Mouse (Mus musculus) intestine, postnatal 0 days (tissue): ENCODE measurements at regions not wholly inside any gene's neighbourhood (a gene's known extent, or its start where the extent isn't known, plus 50 kb on each side); places are given as distances from the start of the nearest gene placed in this dataset.
A peak's percentile ranks its signal among the peaks of the same experiment; 100 is the strongest.

ENCODE experiments used
- ATAC-seq: fragments of 200-750 bp; cut with Nextera tagmentation; 2 replicates; pipeline ENCODE4 v1.8.0; 2017; ENCODE audit warnings: mild to moderate bottlenecking, moderate TSS enrichment, moderate library complexity
- H3K27ac ChIP-seq: fragments of 300-500 bp; sonication (generic); 2 replicates; pipeline ENCODE4 v1.5.1; 2014; ENCODE audit warnings: mild to moderate bottlenecking, low read depth, low read length, moderate library complexity
- H3K27me3 ChIP-seq: fragments of 300-500 bp; sonication (generic); replicated peaks from 2 replicates; pipeline ENCODE4 v1.6.1; 2014; ENCODE audit warnings: low read length, mixed read lengths; ENCODE audit not compliant: control insufficient read depth, insufficient read depth
- H3K36me3 ChIP-seq: fragments of 300-500 bp; sonication (generic); 2 replicates; pipeline ENCODE4 v1.6.1; 2014; ENCODE audit warnings: mild to moderate bottlenecking, moderate library complexity; ENCODE audit not compliant: control insufficient read depth, insufficient read depth
- H3K4me1 ChIP-seq: fragments of 300-500 bp; sonication (generic); replicated peaks from 2 replicates; pipeline ENCODE4 v1.6.1; 2014; ENCODE audit warnings: antibody characterized with exemption, low read length, mixed read lengths; ENCODE audit not compliant: control insufficient read depth, insufficient read depth
- H3K4me2 ChIP-seq: fragments of 300-500 bp; sonication (generic); replicated peaks from 2 replicates; pipeline ENCODE4 v1.6.1; 2014; ENCODE audit warnings: low read depth, mild to moderate bottlenecking, moderate library complexity
- H3K4me3 ChIP-seq: fragments of 300-500 bp; sonication (generic); 2 replicates; pipeline ENCODE4 v1.5.1; 2014; ENCODE audit warnings: low read depth, low read length
- H3K9ac ChIP-seq: fragments of 300-500 bp; sonication (generic); 2 replicates; pipeline ENCODE4 v1.6.1; 2014; ENCODE audit warnings: mild to moderate bottlenecking, low read depth, low read length
- H3K9me3 ChIP-seq: fragments of 300-500 bp; sonication (generic); 2 replicates; pipeline ENCODE4 v1.6.1; 2016; ENCODE audit warnings: mixed run types; ENCODE audit not compliant: control insufficient read depth
- CTCF ChIP-seq: sonication (generic); IDR thresholded peaks from 2 replicates; pipeline ENCODE4 v1.5.1; 2016; ENCODE audit warnings: low read depth, mild to moderate bottlenecking, control low read depth, antibody characterized with exemption, moderate library complexity
- WGBS: fragments of 180-500 bp; shearing (Covaris S2); extraction: QIAGEN DNeasy Blood & Tissue Kit; methylation state at CpG from one replicate; pipeline ENCODE4 v1.1.7; 2014; 5-methylcytosine and 5-hydroxymethylcytosine counted together

GRCm38 (mm10) chr4:10189896-10190295 is 684.4 kb upstream of the 2610301B20Rik start:
- TF ChIP-seq CTCF, result no peak
- Histone ChIP-seq H3K9ac (no peak overlapping the region), H3K27me3 (no peaks in the 10 kb centered on the region), H3K4me2 (no peak overlapping the region), H3K9me3 (no peaks in the 10 kb centered on the region), H3K36me3 (no peaks in the 10 kb centered on the region), H3K27ac (no peak overlapping the region), H3K4me3 (no peak overlapping the region), H3K4me1 (no peaks in the 10 kb centered on the region)
- WGBS, result 63% methylated on average over 3 of the region's 3 CpGs
- no peak for ATAC-seq

- 82% methylated on average over 1 of the region's 1 CpGs for WGBS
- H3K4me1 ChIP-seq, result no peaks in the 10 kb centered on the region
- H3K36me3 ChIP-seq, result no peaks in the 10 kb centered on the region
- H3K4me2 ChIP-seq, result no peak overlapping the region
- ATAC-seq, result no peak
- H3K9me3 ChIP-seq, result no peaks in the 10 kb centered on the region
- H3K27ac ChIP-seq, result no peak overlapping the region
- no peak overlapping the region for H3K4me3 ChIP-seq
- H3K9ac ChIP-seq, result no peak overlapping the region
- no peaks in the 10 kb centered on the region for H3K27me3 ChIP-seq
- no peak for TF ChIP-seq CTCF
These were observed 676.9 kb upstream of the 2610301B20Rik start for GRCm38 (mm10) chr4:10197245-10197943.

DNA sequence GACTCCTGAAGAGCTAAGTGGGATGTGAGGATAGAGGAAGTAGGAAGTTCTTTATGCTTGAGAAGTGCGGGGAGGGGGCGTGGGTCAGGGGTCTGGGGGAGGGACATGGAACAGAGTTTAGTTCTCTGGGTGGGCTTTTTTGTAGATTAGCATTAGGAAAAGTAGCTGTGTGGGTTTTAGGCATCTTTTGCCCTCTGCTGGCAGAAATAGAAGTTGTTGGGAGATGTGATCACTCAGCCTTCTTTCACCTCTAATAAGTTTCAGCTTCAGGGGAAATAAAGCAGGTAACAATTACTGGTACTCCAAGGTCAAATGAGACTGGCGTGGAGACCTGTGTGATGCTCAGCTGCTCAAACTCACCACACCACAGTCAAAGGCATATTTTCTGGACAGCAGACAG is 672.5 kb upstream of the 2610301B20Rik start:
- ATAC-seq, result no peak
- no peaks in the 10 kb centered on the region for H3K36me3 ChIP-seq
- WGBS, result 56% methylated on average over 3 of the region's 3 CpGs

GRCm38 (mm10) chr4:10204224-10204623 is 670.1 kb upstream of the 2610301B20Rik start:
- Histone ChIP-seq H3K27me3 (no peaks in the 10 kb centered on the region), H3K4me1 (no peaks in the 10 kb centered on the region), H3K4me3 (no peak overlapping the region), H3K4me2 (no peak overlapping the region), H3K9me3 (no peaks in the 10 kb centered on the region), H3K36me3 (no peaks in the 10 kb centered on the region), H3K9ac (no peak overlapping the region), H3K27ac (no peak overlapping the region)
- ATAC-seq, result no peak
- no peak for TF ChIP-seq CTCF
- WGBS, result 97% methylated on average over 1 of the region's 1 CpGs

More for the DNA sequence above, 672.5 kb upstream of the 2610301B20Rik start:
- Histone ChIP-seq H3K27me3 (no peaks in the 10 kb centered on the region), H3K9ac (no peak overlapping the region), H3K9me3 (no peaks in the 10 kb centered on the region), H3K4me2 (no peak overlapping the region), H3K4me1 (no peaks in the 10 kb centered on the region), H3K4me3 (no peak overlapping the region), H3K27ac (no peak overlapping the region)
- TF ChIP-seq CTCF, result peak; percentile 43

- Histone ChIP-seq H3K27me3 (no peaks in the 10 kb centered on the region), H3K9me3 (no peaks in the 10 kb centered on the region), H3K4me3 (no peak overlapping the region), H3K4me1 (no peaks in the 10 kb centered on the region), H3K9ac (no peak overlapping the region), H3K4me2 (no peak overlapping the region), H3K36me3 (no peaks in the 10 kb centered on the region), H3K27ac (no peak overlapping the region)
- ATAC-seq, result no peak
- TF ChIP-seq CTCF, result no peak
- 60% methylated on average over 4 of the region's 4 CpGs for WGBS
These were observed 664.9 kb upstream of the 2610301B20Rik start for GRCm38 (mm10) chr4:10209324-10209923.

GRCm38 (mm10) chr4:10211303-10211702 is 663.0 kb upstream of the 2610301B20Rik start:
- Histone ChIP-seq H3K9ac (no peak overlapping the region), H3K36me3 (no peaks in the 10 kb centered on the region), H3K27me3 (no peaks in the 10 kb centered on the region), H3K4me3 (no peak overlapping the region), H3K9me3 (no peaks in the 10 kb centered on the region), H3K4me2 (no peak overlapping the region), H3K27ac (no peak overlapping the region), H3K4me1 (no peaks in the 10 kb centered on the region)
- no peak for ATAC-seq
- TF ChIP-seq CTCF, result no peak
- WGBS, result 88% methylated on average over 4 of the region's 4 CpGs
